Mouse (Mus musculus): Measurements from ENCODE around the gene 3110009E18Rik. TPM values are rescaled to one million over a fixed set of nuclear protein-coding genes. Genes with fewer than 3 reads are reported as not detected.

Gene 3110009E18Rik
- polyA plus RNA-seq, 1 experiment from 2014 or later: 5.1 TPM

DNA sequence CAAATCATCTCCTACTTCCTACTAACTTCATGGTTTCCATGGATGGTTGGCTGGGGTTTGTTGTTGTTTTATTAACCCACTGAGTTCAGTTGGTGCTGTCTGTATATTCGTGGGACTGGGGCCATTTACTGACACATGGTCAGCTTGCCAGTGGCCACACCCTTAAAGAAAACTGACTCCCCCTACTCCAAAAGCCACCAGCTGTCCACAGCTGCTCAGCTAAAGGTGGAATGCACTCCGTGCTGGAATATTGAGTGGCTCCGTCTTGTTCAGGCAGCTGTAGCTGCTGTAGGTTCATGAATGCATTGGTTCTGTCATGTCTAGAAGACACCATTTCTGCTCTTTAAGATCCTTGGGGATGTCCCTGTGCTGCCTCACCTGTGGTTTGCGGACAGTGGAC is 102.6 kb downstream of the 3110009E18Rik start:
- no peaks in the 10 kb centered on the region for H3K4me1 ChIP-seq (ENCODE audit: insufficient read depth)
- WGBS (ENCODE audit: insufficient replicate concordance): 81% methylated on average over 4 of the region's 4 CpGs

DNA sequence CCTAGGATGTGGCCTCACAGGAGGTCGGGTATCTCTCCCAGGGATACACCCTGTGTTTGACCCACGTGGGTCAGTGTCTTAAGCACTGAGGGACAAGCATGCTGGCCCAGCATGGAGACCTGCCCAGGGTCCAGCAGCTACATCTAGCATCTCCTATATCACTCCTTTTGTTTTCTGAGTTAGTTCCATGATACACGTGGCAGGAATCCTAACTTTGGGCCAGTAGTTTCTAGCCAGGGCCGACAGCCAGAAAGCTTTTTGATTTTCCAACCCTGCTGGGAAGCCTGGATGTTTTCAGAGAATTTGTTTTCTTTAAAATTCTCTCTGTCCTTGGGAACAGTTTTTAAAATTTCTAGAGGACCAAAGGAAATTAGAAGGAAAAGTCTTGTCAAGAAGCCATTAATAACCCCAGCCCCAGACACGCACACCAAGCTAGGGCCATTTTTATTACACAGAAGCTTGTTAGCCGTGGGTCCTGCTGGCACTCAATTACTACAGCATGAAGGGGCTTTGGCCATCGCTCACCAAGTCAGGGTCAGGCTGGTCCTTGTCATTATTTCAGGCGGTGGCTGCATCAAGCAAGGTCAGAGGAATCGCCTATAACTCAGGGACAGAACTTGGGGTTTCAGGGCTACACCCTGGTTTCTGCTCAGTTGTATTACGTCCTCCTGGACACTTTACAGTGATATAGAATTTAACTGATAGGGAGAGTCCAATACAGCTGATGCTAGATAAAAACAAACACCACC is 108.9 kb downstream of the 3110009E18Rik start:
- Histone ChIP-seq H3K4me3 (ENCODE audit: low read depth, low read length) (no peak overlapping the region), H3K27me3 (ENCODE audit: insufficient read depth, low read length) (no peaks in the 10 kb centered on the region), H3K36me3 (replicated peaks; ENCODE audit: insufficient read depth, low read length) (peaks cover 44% of the 10 kb centered on the region), H3K27ac (ENCODE audit: low read depth) (no peak overlapping the region), H3K4me2 (ENCODE audit: low read depth, low read length) (no peak overlapping the region), H3K4me1 (ENCODE audit: insufficient read depth) (peaks cover 9% of the 10 kb centered on the region; the same call in 1 of the 2 replicates), H3K9me3 (ENCODE audit: low read length) (no peaks in the 10 kb centered on the region), H3K9ac (replicated peaks) (no peak overlapping the region)
- TF ChIP-seq EP300 (IDR thresholded peaks at IDR 0.05; ENCODE audit: low read depth): no peak
- no peak for TF ChIP-seq CTCF (IDR thresholded peaks at IDR 0.05; ENCODE audit: low read depth)
- WGBS (ENCODE audit: insufficient replicate concordance): 81% methylated on average over 10 of the region's 10 CpGs
- no peak for ATAC-seq
- no peak for DNase-seq

More for the DNA sequence above, 102.6 kb downstream of the 3110009E18Rik start:
- Histone ChIP-seq H3K4me3 (ENCODE audit: low read depth, low read length) (no peak overlapping the region), H3K27me3 (ENCODE audit: insufficient read depth, low read length) (no peaks in the 10 kb centered on the region), H3K27ac (ENCODE audit: low read depth) (no peak overlapping the region), H3K36me3 (replicated peaks; ENCODE audit: insufficient read depth, low read length) (peaks cover 16% of the 10 kb centered on the region), H3K9ac (replicated peaks) (no peak overlapping the region), H3K4me2 (ENCODE audit: low read depth, low read length) (no peak overlapping the region), H3K9me3 (ENCODE audit: low read length) (no peaks in the 10 kb centered on the region)
- ATAC-seq (no peak), DNase-seq (no peak)
- TF ChIP-seq CTCF (IDR thresholded peaks at IDR 0.05; ENCODE audit: low read depth): no peak
- TF ChIP-seq EP300 (IDR thresholded peaks at IDR 0.05; ENCODE audit: low read depth): no peak

DNA sequence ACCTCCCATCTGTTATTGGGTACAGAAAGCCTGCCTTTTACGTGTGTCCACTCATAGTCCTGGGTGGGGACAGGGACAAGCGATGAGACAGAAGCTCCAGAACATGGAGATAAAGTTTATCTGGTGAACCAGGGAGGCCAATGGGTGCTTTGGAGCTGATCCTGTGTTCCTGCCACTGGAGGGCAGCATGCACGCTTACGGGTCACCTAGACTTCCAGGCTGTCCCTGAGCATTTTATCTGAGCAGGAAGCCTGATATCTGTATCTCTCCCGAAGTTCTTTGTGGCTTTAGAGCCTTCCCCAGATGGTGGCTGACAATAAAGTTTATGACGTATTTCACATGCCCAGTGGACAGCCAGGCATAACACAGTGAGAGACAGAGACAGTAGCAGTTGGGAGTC is 110.3 kb downstream of the 3110009E18Rik start:
- 0 out of 2 replicates have a peak overlapping the region, but pooled peaks have one; percentile 20 for H3K4me2 ChIP-seq (ENCODE audit: low read depth, low read length)
- ATAC-seq: peak; percentile 87
- no peak overlapping the region for H3K27ac ChIP-seq (ENCODE audit: low read depth)
- H3K4me1 ChIP-seq (ENCODE audit: insufficient read depth): peaks cover 9% of the 10 kb centered on the region; the same call in 1 of the 2 replicates
- TF ChIP-seq CTCF (IDR thresholded peaks at IDR 0.05; ENCODE audit: low read depth): peak; percentile 83
- peak; percentile 60; the same call in 1 of the 2 replicates for TF ChIP-seq EP300 (IDR thresholded peaks at IDR 0.05; ENCODE audit: low read depth)
- H3K9ac ChIP-seq (replicated peaks): no peak overlapping the region
- whole genome bisulfite sequencing (ENCODE audit: insufficient replicate concordance): 31% methylated on average over 6 of the region's 6 CpGs
- H3K36me3 ChIP-seq (replicated peaks; ENCODE audit: insufficient read depth, low read length): peaks cover 54% of the 10 kb centered on the region
- H3K27me3 ChIP-seq (ENCODE audit: insufficient read depth, low read length): no peaks in the 10 kb centered on the region
- no peak overlapping the region for H3K4me3 ChIP-seq (ENCODE audit: low read depth, low read length)
- peak; percentile 72 for DNase-seq
- no peaks in the 10 kb centered on the region for H3K9me3 ChIP-seq (ENCODE audit: low read length)

DNA sequence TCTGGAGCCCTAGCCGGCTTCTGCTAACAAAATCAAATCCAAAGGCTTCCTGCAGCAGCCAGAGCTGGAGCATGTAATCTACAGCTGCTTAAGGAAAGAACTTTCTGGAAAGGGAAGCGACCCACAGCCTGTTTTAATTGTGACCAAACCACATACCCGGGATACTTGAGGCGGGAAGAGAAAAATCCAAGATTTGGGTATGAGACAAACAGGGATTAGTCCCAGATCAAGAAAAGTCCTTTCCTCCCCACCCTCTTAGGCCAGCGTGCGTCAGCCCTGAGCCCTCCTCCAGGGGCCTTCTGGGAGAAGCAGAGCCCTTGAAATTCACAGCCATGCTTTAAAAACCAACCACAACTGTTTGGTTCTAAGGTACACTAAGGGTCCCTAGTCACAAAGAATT is 111.2 kb downstream of the 3110009E18Rik start:
- Histone ChIP-seq H3K27me3 (ENCODE audit: insufficient read depth, low read length) (no peaks in the 10 kb centered on the region), H3K4me1 (ENCODE audit: insufficient read depth) (peaks cover 9% of the 10 kb centered on the region; the same call in 1 of the 2 replicates), H3K4me2 (ENCODE audit: low read depth, low read length) (no peak overlapping the region), H3K27ac (ENCODE audit: low read depth) (no peak overlapping the region), H3K9me3 (ENCODE audit: low read length) (no peaks in the 10 kb centered on the region), H3K4me3 (ENCODE audit: low read depth, low read length) (no peak overlapping the region), H3K9ac (replicated peaks) (no peak overlapping the region), H3K36me3 (replicated peaks; ENCODE audit: insufficient read depth, low read length) (peaks cover 52% of the 10 kb centered on the region)
- WGBS (ENCODE audit: insufficient replicate concordance): 73% methylated on average over 6 of the region's 6 CpGs
- no peak for DNase-seq
- TF ChIP-seq CTCF (IDR thresholded peaks at IDR 0.05; ENCODE audit: low read depth) (no peak), EP300 (IDR thresholded peaks at IDR 0.05; ENCODE audit: low read depth) (no peak)
- ATAC-seq: no peak

DNA sequence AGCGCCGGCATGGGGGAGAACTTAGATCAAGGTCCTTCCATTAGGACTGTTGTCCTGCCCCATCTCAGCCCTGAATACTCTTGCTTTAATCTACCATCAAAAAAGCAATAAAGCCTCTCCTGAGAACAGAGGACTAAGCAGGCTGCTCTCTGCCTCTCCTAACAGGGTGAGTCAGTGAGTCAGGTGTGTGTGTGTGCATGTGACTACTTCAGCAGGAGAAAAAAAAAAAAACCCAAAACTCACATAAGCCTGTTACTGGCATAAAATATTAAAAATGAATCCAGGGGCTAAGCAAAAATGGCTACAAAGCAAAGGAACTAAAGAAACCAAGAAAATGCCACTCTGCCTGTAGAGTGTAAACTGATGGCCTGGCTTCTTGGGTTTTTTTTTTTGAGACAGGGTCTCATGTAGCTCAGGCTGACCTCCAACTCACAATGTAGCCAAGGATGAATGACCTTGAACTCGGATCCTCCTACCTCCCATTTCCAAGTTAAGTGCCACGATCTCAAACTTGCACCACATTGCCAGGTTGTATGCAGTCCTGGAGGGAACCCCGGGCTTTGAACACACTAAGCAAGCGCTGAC is 114.7 kb downstream of the 3110009E18Rik start:
- Histone ChIP-seq H3K4me1 (ENCODE audit: insufficient read depth) (0 out of 2 replicates have a peak, but pooled peaks cover 9% of the 10 kb centered on the region), H3K27me3 (ENCODE audit: insufficient read depth, low read length) (no peaks in the 10 kb centered on the region), H3K4me2 (ENCODE audit: low read depth, low read length) (no peak overlapping the region), H3K4me3 (ENCODE audit: low read depth, low read length) (no peak overlapping the region), H3K9ac (replicated peaks) (no peak overlapping the region), H3K36me3 (replicated peaks; ENCODE audit: insufficient read depth, low read length) (peaks cover 62% of the 10 kb centered on the region), H3K9me3 (ENCODE audit: low read length) (no peaks in the 10 kb centered on the region), H3K27ac (ENCODE audit: low read depth) (no peak overlapping the region)
- 87% methylated on average over 6 of the region's 6 CpGs for WGBS (ENCODE audit: insufficient replicate concordance)
- no peak for ATAC-seq
- no peak for DNase-seq
- TF ChIP-seq CTCF (IDR thresholded peaks at IDR 0.05; ENCODE audit: low read depth) (no peak), EP300 (IDR thresholded peaks at IDR 0.05; ENCODE audit: low read depth) (no peak)

DNA sequence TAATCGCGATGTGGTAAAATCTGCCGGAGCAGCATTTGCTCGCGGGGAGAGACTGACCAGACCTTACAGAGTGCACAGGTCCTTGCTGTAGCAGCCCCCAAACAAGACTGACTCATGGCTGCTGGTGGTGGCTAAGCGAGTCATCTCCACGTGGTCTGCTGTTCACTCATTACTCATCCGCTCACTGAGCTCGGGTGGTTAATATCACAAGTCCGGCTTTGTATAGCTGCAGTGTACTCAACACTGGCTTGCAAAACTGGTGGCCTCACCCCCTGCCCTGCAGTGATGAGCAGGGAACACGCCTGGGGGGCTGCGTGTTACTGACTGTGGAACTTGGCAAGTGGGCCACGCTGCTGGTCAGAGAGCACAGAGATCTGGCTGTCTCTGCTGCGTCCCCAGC is 115.4 kb downstream of the 3110009E18Rik start:
- Histone ChIP-seq H3K4me1 (ENCODE audit: insufficient read depth) (0 out of 2 replicates have a peak, but pooled peaks cover 5% of the 10 kb centered on the region), H3K4me3 (ENCODE audit: low read depth, low read length) (no peak overlapping the region), H3K9me3 (ENCODE audit: low read length) (no peaks in the 10 kb centered on the region), H3K27ac (ENCODE audit: low read depth) (no peak overlapping the region), H3K4me2 (ENCODE audit: low read depth, low read length) (no peak overlapping the region), H3K27me3 (ENCODE audit: insufficient read depth, low read length) (no peaks in the 10 kb centered on the region), H3K9ac (replicated peaks) (no peak overlapping the region), H3K36me3 (replicated peaks; ENCODE audit: insufficient read depth, low read length) (peaks cover 68% of the 10 kb centered on the region)
- TF ChIP-seq EP300 (IDR thresholded peaks at IDR 0.05; ENCODE audit: low read depth) (no peak), CTCF (IDR thresholded peaks at IDR 0.05; ENCODE audit: low read depth) (no peak)
- WGBS (ENCODE audit: insufficient replicate concordance): 86% methylated on average over 14 of the region's 14 CpGs
- no peak for DNase-seq
- no peak for ATAC-seq
